Mouse (Mus musculus) kidney, adult 11 months (tissue): ENCODE data around the gene Cxcr4.

Experiments used
- DNase-seq: peaks from one replicate; pipeline ENCODE4 v3.0.0; 2022

The Cxcr4 gene

GRCm38 (mm10) chr1:128567224-128568197, 24.6 kb downstream of the Cxcr4 start:
- DNase-seq: no peak

DNA sequence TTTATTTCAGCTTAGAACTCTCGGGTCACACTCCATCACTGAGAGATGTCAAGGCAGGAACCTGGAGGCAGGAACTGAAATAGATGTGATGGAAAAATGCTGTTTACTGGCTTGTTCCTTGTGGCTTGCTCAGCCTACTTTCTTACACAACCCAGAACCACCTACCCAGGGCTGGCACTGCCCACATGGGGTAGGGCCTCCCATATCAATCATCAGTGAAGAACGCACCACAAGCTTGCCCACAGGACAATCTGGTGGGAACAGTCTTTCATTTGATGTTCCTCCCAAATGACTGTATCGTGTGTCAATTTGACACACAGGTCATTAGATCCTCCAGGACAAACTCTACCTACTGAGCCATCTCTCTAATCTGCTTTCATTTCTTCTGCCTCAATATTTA, 28.2 kb downstream of the Cxcr4 start:
- no peak for DNase-seq

DNA sequence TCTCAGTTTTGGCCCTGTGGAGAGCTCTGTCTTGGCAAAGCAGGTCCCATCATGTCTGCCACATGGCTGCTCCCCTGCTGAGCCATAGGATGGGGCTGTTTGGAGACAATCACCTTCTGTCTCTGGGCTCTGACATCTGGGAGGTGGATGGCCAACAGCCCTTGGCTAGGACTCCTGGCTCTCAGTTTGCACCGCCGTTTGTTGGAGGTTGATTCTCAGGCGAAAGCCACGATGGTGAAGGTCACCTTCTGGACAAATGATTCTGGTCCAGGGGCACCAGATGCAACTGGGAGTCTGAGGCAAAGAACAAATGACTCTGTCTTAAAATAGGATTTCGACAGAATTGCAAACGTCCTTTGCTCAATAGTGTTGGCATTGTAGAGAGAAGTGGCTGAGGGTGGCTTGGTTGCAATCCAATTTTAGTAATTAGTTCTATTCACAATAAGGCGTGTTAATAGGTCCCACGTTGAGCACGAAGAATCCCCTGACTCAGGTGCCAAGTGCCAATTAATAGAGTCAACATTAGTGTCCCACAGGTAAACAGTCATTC, 30.7 kb downstream of the Cxcr4 start:
- DNase-seq: no peak

- no peak for DNase-seq
Observed at GRCm38 (mm10) chr1:128560452-128561324, 31.4 kb downstream of the Cxcr4 start.

DNA sequence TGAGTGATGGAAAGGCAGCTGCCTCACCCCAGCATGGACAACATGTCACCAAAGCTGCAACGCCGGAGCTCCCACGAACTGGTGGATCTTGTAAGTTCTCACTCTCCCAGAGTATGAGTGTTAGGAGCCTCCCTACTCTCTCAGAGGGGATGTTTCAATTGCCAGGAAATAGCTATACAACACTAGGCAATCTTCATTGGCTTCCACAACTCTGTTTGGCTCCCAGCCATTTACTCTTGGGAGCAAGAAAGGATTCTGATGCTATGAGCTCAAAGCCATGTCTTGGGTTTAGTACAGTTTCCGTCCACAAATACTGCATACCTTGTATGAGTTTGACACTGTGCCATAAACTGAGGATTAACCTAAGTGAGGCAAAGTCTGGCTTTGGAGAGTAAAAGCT, 34.1 kb downstream of the Cxcr4 start:
- DNase-seq: no peak

DNA sequence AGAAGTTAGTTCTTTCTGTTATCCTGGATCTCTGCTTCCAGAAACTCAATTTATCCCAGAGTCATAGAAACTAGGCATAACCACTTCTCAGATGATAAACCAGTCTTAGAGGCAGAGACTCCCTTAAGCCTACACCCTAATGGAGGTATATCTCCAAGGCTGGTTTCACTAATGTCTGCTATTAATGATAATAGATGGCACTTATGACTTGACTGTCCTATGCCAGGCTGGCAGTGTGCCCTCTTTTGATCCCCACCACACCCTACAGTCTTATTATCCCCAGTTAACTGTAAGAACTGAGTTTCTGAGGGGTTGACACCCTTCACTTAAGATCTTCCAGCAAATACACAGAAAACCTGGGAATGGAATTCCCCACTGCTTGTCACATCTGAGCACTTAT, 39.5 kb downstream of the Cxcr4 start:
- DNase-seq: no peak

- no peak for DNase-seq
Observed at GRCm38 (mm10) chr1:128551743-128552397, 40.2 kb downstream of the Cxcr4 start.

GRCm38 (mm10) chr1:128549442-128549841, 42.7 kb downstream of the Cxcr4 start:
- DNase-seq: no peak

GRCm38 (mm10) chr1:128549007-128549406, 43.1 kb downstream of the Cxcr4 start:
- DNase-seq: no peak

- DNase-seq: no peak
Observed at GRCm38 (mm10) chr1:128548220-128548998, 43.7 kb downstream of the Cxcr4 start.

- no peak for DNase-seq
Observed at GRCm38 (mm10) chr1:128545672-128546071, 46.4 kb downstream of the Cxcr4 start.

DNA sequence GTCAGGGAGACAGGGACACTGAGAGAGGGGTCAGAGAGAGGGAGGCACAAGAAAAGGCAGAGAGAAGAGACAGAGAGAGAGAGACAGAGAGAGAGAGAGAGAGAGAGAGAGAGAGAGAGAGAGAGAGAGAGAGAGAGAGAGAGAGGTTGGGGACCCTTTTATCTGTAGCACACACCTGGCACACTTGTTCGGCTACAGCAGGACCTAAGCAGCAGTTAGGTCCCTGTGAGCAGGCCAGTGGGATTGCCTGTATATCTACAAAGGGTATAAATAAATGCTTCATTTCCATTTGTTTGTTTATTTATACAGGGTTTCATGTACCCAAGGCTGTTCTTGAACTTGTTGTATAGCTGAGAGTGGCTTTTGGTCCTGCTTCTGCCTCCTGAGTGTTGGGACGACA, 49.0 kb downstream of the Cxcr4 start:
- no peak for DNase-seq

- DNase-seq: no peak
Observed at GRCm38 (mm10) chr1:128542555-128542954, 49.5 kb downstream of the Cxcr4 start.

DNA sequence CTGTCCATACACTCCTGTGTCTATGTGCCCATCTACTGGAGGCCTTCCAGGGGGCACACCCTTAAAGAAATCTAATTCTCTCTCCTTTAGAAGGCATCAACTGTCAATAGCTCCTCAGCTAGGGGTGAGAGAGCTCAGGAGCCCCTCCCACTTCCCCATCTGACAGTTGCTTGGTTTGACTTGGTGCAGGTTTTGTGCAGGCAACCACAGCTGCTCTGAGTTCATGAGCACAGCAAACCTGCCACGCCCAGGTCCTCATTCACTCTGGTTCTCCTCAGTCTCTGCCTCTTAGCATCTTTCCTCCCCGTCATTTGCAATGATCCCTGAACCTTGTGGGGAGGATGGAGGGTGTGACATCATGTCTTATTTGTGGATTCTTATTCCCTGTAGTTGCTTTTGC, 51.9 kb downstream of the Cxcr4 start:
- no peak for DNase-seq

DNA sequence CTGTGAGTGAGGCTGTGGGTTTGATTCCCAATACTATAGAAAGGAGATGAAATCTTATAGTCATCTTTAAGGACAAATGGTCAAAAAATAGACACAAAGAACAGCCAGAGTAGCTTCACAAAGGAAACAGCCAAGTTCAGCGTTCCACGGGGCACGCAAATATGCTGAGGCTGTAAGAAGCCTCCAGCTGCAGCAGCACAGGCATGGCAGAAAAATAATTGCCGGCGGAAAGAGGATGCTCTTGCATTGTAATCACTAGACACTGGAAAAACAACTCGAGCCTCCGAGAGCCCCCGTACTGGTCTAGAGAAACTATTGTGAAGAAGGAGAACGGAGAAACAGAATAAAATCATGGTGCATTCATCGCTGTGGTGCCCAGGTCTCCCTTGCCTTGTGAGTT, 52.5 kb downstream of the Cxcr4 start:
- no peak for DNase-seq
